Comparison of ENCODE assay signal across 9 mouse cellular contexts in the genomic region with DNA sequence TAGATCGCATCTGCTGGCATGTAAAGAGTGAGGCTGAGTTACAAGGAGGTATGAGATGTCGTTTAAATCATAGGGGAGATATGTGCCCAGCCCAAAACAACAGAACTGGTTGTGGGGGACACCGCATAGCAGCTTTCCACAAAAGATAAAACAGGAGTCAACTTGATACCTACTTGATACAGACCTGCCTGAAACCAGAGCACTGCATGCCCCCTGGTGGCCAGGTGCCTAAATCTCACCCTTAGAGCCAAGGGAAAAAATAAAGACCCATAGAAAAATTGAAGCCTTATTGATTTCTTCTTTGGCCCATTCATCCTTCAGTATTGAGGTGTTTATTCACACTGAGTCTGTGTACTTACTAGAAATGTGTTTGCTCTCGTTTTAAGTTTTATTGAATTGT. TPM values are rescaled to one million over a fixed set of nuclear protein-coding genes. Genes with fewer than 3 reads are reported as not detected.
A peak's percentile ranks its signal among the peaks of the same experiment; 100 is the strongest.
DNase-seq lines count a peak whose midpoint lies in the region; ATAC-seq and TF ChIP-seq lines count a peak whose summit lies in the region.
"Had no signal": no experiment of that assay in that cellular context is flagged by ENCODE, and none has a peak within 500 bp of the region (broad histone marks: within the 10 kb centered on the region; RNA-seq: fewer than 3 reads in every experiment).

No protein-coding gene starts in this region.

- peak; percentile 17 to 62 for DNase-seq in adrenal gland, adult (ENCODE audit: inconsistent age in 2 of 2, low spot score in 1 of 2)
- DNase-seq in adrenal gland, postnatal 4 days (ENCODE audit: low spot score in 2 of 2): no peak
- peak; percentile 62 for DNase-seq in midbrain, embryonic 14.5 days
- no peak for DNase-seq in midbrain, embryonic 10.5 days (ENCODE audit: low spot score)
- DNase-seq in c-Kit-positive CD71-positive TER-119-negative erythroid progenitor cells, embryonic 14.5 days (ENCODE audit: low read depth): peak; percentile 30
- peak; percentile 11 for DNase-seq in kidney, postnatal 0 days (ENCODE audit: low spot score)
- DNase-seq in spleen, adult 12 weeks (ENCODE audit: low spot score): peak; percentile 19

- H3K4me1 ChIP-seq in midbrain, embryonic 14.5 days (ENCODE audit: control insufficient read depth, insufficient read depth, low read length): no peaks in the 10 kb centered on the region
- H3K4me1 ChIP-seq in midbrain, embryonic 10.5 days: peaks cover 2% of the 10 kb centered on the region; the same call in 1 of the 2 replicates
- no peaks in the 10 kb centered on the region for H3K4me1 ChIP-seq in kidney, postnatal 0 days (replicated peaks; ENCODE audit: insufficient read depth, low read length)

- H3K4me3 ChIP-seq in midbrain, embryonic 14.5 days (replicated peaks; ENCODE audit: low read depth, low read length): no peak overlapping the region
- no peak overlapping the region for H3K4me3 ChIP-seq in midbrain, embryonic 10.5 days
- H3K4me3 ChIP-seq in kidney, postnatal 0 days (replicated peaks; ENCODE audit: low read depth, low read length): no peak overlapping the region
- H3K4me3 ChIP-seq: myocyte had no signal

- WGBS in midbrain, embryonic 14.5 days: 78% methylated on average over 4 of the region's 4 CpGs
- 82% methylated on average over 4 of the region's 4 CpGs for WGBS in midbrain, embryonic 10.5 days
- 75% methylated on average over 4 of the region's 4 CpGs for WGBS in kidney, postnatal 0 days

- no peaks in the 10 kb centered on the region for H3K27me3 ChIP-seq in midbrain, embryonic 14.5 days (ENCODE audit: control insufficient read depth, insufficient read depth, low read length)
- H3K27me3 ChIP-seq in midbrain, embryonic 10.5 days (ENCODE audit: low read depth, poor library complexity, severe bottlenecking): no peaks in the 10 kb centered on the region
- no peaks in the 10 kb centered on the region for H3K27me3 ChIP-seq in kidney, postnatal 0 days (ENCODE audit: insufficient read depth, low read length)

- no peak overlapping the region for H3K9ac ChIP-seq in midbrain, embryonic 14.5 days (replicated peaks; ENCODE audit: low read length)
- H3K9ac ChIP-seq in kidney, postnatal 0 days (ENCODE audit: low read depth, low read length): no peak overlapping the region

- peak; percentile 78 for TF ChIP-seq CTCF in kidney, postnatal 0 days (IDR thresholded peaks at IDR 0.05; ENCODE audit: low read depth)

- H3K27ac ChIP-seq in midbrain, embryonic 14.5 days (replicated peaks; ENCODE audit: low read depth, low read length): no peak overlapping the region
- H3K27ac ChIP-seq in midbrain, embryonic 10.5 days (replicated peaks): no peak overlapping the region
- no peak overlapping the region for H3K27ac ChIP-seq in kidney, postnatal 0 days

- no peaks in the 10 kb centered on the region for H3K9me3 ChIP-seq in midbrain, embryonic 14.5 days (ENCODE audit: control insufficient read depth, low read length)
- no peaks in the 10 kb centered on the region for H3K9me3 ChIP-seq in midbrain, embryonic 10.5 days (replicated peaks)
- H3K9me3 ChIP-seq in kidney, postnatal 0 days (replicated peaks; ENCODE audit: low read length): no peaks in the 10 kb centered on the region

- peaks cover 14% of the 10 kb centered on the region; the same call in 1 of the 2 replicates for H3K36me3 ChIP-seq in midbrain, embryonic 14.5 days (ENCODE audit: control insufficient read depth, insufficient read depth, low read length)
- peaks cover 61% of the 10 kb centered on the region for H3K36me3 ChIP-seq in midbrain, embryonic 10.5 days
- 0 out of 2 replicates have a peak, but pooled peaks cover 6% of the 10 kb centered on the region for H3K36me3 ChIP-seq in kidney, postnatal 0 days (ENCODE audit: insufficient read depth, low read length)

- no peak for ATAC-seq in midbrain, embryonic 14.5 days (ENCODE audit: low FRiP score, low TSS enrichment)
- no peak; the same call in 1 of the 2 replicates for ATAC-seq in kidney, postnatal 0 days (replicated peaks; ENCODE audit: low FRiP score, low read depth)
- ATAC-seq in frontal cortex, adult (ENCODE audit: low TSS enrichment): no peak

- no peak overlapping the region for H3K4me2 ChIP-seq in midbrain, embryonic 14.5 days (ENCODE audit: low read length)
- H3K4me2 ChIP-seq in kidney, postnatal 0 days (ENCODE audit: low read length): no peak overlapping the region

RNA-seq across cellular contexts. Expression of gene Popdc3, which starts 45.5 kb away (rescaled TPM):
- total RNA-seq in adrenal gland, postnatal 4 days (2021): 1 to 10 TPM; 1.7 to 2.3 TPM
- polyA plus RNA-seq in midbrain, embryonic 14.5 days (2014; fragmentation: Nextera tagmentation; extraction: Ambion mirVana): 0.79 and 1.0 TPM in 2 replicates
- 0.19 and 0.22 TPM in 2 replicates for polyA plus RNA-seq in midbrain, embryonic 10.5 days (2016; fragmentation: Nextera tagmentation; extraction: Ambion mirVana)
- polyA plus RNA-seq in kidney, postnatal 0 days (2015; fragmentation: Nextera tagmentation; extraction: Ambion mirVana): 0.32 and 0.50 TPM in 2 replicates

Comparison
In these comparisons a context has a peak if more than half of its experiments do, and no peak if none do; other contexts are left out.
1. DNase-seq: peak in adrenal gland, adult (2 of 2), midbrain, embryonic 14.5 days (single experiment), c-Kit-positive CD71-positive TER-119-negative erythroid progenitor cells, embryonic 14.5 days (single experiment), kidney, postnatal 0 days (single experiment) and spleen, adult 12 weeks (single experiment); none in adrenal gland, postnatal 4 days (0 of 2) and midbrain, embryonic 10.5 days (single experiment).